8 mouse cellular contexts compared by ENCODE assay signal in the genomic region with DNA sequence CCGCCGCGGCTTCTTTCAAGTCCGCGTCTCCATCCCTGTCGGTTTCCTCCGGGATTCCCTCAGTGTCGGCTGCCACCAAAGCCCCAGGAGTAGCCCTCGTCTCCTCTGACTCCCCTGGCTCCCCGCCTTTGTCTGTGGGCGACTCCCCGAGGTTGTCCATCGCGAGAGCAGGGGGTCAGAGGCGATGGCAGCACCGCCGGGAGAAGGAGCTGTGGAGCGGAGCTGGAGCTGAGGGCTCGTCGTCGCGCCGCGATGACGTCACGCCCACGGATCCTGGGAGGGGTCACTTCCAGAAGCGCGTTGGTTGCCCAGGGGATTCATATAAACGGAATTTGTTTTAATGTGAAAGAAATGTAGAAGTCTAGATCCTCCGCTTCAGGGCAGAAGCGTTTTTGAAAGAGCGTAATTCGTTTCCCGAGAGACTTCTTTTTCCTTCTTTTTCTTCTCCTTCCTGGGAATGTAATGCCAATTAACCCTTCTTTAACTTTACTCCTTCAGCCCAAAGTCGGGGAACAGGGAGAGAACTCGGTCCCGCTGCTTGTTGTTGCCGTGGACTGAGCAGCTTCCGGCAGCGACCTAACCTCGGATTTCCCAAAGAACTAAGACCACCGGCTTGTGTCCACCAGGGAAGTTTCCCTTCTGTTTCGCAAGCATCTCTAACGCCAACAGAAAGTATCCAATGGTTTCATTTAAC. TPM values are rescaled to one million over a fixed set of nuclear protein-coding genes. Genes with fewer than 3 reads are reported as not detected.
DNase-seq lines count a peak whose midpoint lies in the region; ATAC-seq and TF ChIP-seq lines count a peak whose summit lies in the region.

No protein-coding gene starts in this region.

- DNase-seq in Patski (ENCODE audit: low read depth, low spot score), result peak; percentile 53
- peak; percentile 98 for DNase-seq in cerebellum, postnatal 25 days
- DNase-seq in frontal cortex, postnatal 36 days (ENCODE audit: low spot score in 2 of 2), result peak; percentile 97
- peak; percentile 91 for DNase-seq in left cerebral cortex, adult 11 months (ENCODE audit: low spot score)
- DNase-seq in lung, postnatal 4 days, result peak; percentile 95 to 96
- peak; percentile 86 for DNase-seq in retina, postnatal 7 days (ENCODE audit: low read depth, low spot score)
- peak; percentile 92 for DNase-seq in urinary bladder, adult 2 months (ENCODE audit: low spot score)

- POLR2A ChIA-PET in Patski (lab: Charles Lee), result interaction anchor here (0.7 to 1.0 kb wide), 2 partner anchors 85 to 245 kb away, joined by 4 to 8 read pairs; no protein-coding TSS in a partner anchor

- CTCF ChIA-PET in Patski (lab: Charles Lee), result no interaction called here

- H3K9me3 ChIP-seq in hindbrain, embryonic 15.5 days, result no peaks in the 10 kb centered on the region

- H3K9ac ChIP-seq in hindbrain, embryonic 15.5 days, result peak overlapping the region; percentile 80

- under 1% methylated on average over 45 of the region's 45 CpGs for WGBS in hindbrain, embryonic 15.5 days

- peak overlapping the region; percentile 90 for H3K27ac ChIP-seq in hindbrain, embryonic 15.5 days (replicated peaks)

- H3K4me2 ChIP-seq in hindbrain, embryonic 15.5 days, result peak overlapping the region; percentile 94

- H3K4me1 ChIP-seq in hindbrain, embryonic 15.5 days (replicated peaks), result peaks cover 46% of the 10 kb centered on the region

- no peaks in the 10 kb centered on the region for H3K27me3 ChIP-seq in Patski
- H3K27me3 ChIP-seq in hindbrain, embryonic 15.5 days, result no peaks in the 10 kb centered on the region

- peak overlapping the region; percentile 88 for H3K4me3 ChIP-seq in hindbrain, embryonic 15.5 days

- TF ChIP-seq CTCF in Patski (IDR thresholded peaks at IDR 0.05), result peak; percentile 52

- ATAC-seq in Patski, result peak; percentile 60
- ATAC-seq in hindbrain, embryonic 15.5 days (ENCODE audit: low FRiP score, low read depth), result peak; percentile 49; the same call in 1 of the 2 replicates

- in situ Hi-C loops in Patski (cut with MboI; ENCODE audit: low pct_unique_long_range_greater_than_20kb), result loop anchor here (5.0 kb wide), 2 partner anchors 80 to 165 kb away; no protein-coding TSS in a partner anchor

- peaks cover 16% of the 10 kb centered on the region for H3K36me3 ChIP-seq in hindbrain, embryonic 15.5 days

RNA-seq across cellular contexts. Expression of gene Anks1, which starts 1.4 kb away (rescaled TPM):
- polyA plus RNA-seq in Patski (2021), result 15.3 TPM
- polyA plus RNA-seq in hindbrain, embryonic 15.5 days (2015; fragmentation: Nextera tagmentation; extraction: Ambion mirVana), result 48.4 and 54.6 TPM in 2 replicates
- 45.2 and 52.6 TPM in 2 replicates for polyA plus RNA-seq in urinary bladder, adult 2 months (2012; rRNA removed)

RNA-seq across cellular contexts. Expression of gene Taf11, which starts 2.0 kb away (rescaled TPM):
- 48.0 TPM for polyA plus RNA-seq in Patski (2021)
- polyA plus RNA-seq in hindbrain, embryonic 15.5 days (2015; fragmentation: Nextera tagmentation; extraction: Ambion mirVana), result 56.4 and 59.6 TPM in 2 replicates
- 32.9 and 33.2 TPM in 2 replicates for polyA plus RNA-seq in urinary bladder, adult 2 months (2012; rRNA removed)

RNA-seq across cellular contexts. Expression of gene Uhrf1bp1, which starts 51.4 kb away (rescaled TPM):
- 17.4 TPM for polyA plus RNA-seq in Patski (2021)
- polyA plus RNA-seq in hindbrain, embryonic 15.5 days (2015; fragmentation: Nextera tagmentation; extraction: Ambion mirVana), result 6.4 and 7.6 TPM in 2 replicates
- polyA plus RNA-seq in urinary bladder, adult 2 months (2012; rRNA removed), result 5.2 and 6.0 TPM in 2 replicates

Comparison
In these comparisons a context has a peak if more than half of its experiments do, and no peak if none do; other contexts are left out.
1. Peak in every context shown above with its lines: DNase-seq, ATAC-seq, H3K4me3 ChIP-seq and H3K27ac ChIP-seq.